Mouse (Mus musculus) cerebellum, postnatal 36 days (tissue): ENCODE measurements around the gene Aplp1.
A peak's percentile ranks its signal among the peaks of the same experiment; 100 is the strongest.
"Not testable (repeated sequence)": the region's sequence is repeated elsewhere in the genome, so short reads cannot be mapped to it uniquely, and the experiment has no call there.

Source experiments
- DNase-seq, 2 experiments: peaks; one replicate each; pipeline ENCODE4 v3.0.0; 2021 to 2022; ENCODE audit warnings: mixed read lengths in 2 of 2

Gene Aplp1

GRCm38 (mm10) chr7:30444971-30445751 lies at the start of gene Aplp1:
Gene Aplp1 (minus strand): TSS chr7:30445535.
- DNase-seq: peak; percentile 73 to 84

- no peak for DNase-seq
Measured at GRCm38 (mm10) chr7:30493401-30493931, 48.1 kb upstream of the Aplp1 start, which contains the start of gene Prodh2. Gene Prodh2 (plus strand): TSS chr7:30493622.

GRCm38 (mm10) chr7:30492765-30493164 lies 47.4 kb upstream of the Aplp1 start:
- DNase-seq: peak; percentile 88 to 93

- no peak for DNase-seq
Measured at GRCm38 (mm10) chr7:30490957-30491307, 45.6 kb upstream of the Aplp1 start.

- DNase-seq: peak; percentile 58 to 64
Measured at GRCm38 (mm10) chr7:30490251-30490956, 45.1 kb upstream of the Aplp1 start.

- no peak for DNase-seq
Measured at GRCm38 (mm10) chr7:30484250-30484649, 38.9 kb upstream of the Aplp1 start.

GRCm38 (mm10) chr7:30477415-30478381 lies 32.4 kb upstream of the Aplp1 start:
- peak; percentile 24 to 29 for DNase-seq

GRCm38 (mm10) chr7:30476136-30476535 lies 30.8 kb upstream of the Aplp1 start:
- not testable (repeated sequence) for DNase-seq

- no peak for DNase-seq
Measured at GRCm38 (mm10) chr7:30474999-30475398, 29.7 kb upstream of the Aplp1 start.

- DNase-seq: peak; percentile 29 to 30
Measured at GRCm38 (mm10) chr7:30472411-30472810, 27.1 kb upstream of the Aplp1 start.

GRCm38 (mm10) chr7:30464816-30465300 lies 19.5 kb upstream of the Aplp1 start:
- DNase-seq: no peak

- DNase-seq: no peak
Measured at GRCm38 (mm10) chr7:30463996-30464395, 18.7 kb upstream of the Aplp1 start.

- no peak for DNase-seq
Measured at GRCm38 (mm10) chr7:30463568-30463967, 18.2 kb upstream of the Aplp1 start.

- DNase-seq: no peak
Measured at GRCm38 (mm10) chr7:30459484-30459883, 14.1 kb upstream of the Aplp1 start.

- DNase-seq: no peak
Measured at GRCm38 (mm10) chr7:30457629-30458330, 12.4 kb upstream of the Aplp1 start, which contains the start of the genes Kirrel2 and Nphs1. Gene Kirrel2 (minus strand): TSS chr7:30457690. Gene Nphs1 (plus strand): TSS chr7:30458315.

- no peak for DNase-seq
Measured at GRCm38 (mm10) chr7:30456911-30457628, 11.7 kb upstream of the Aplp1 start.

- no peak for DNase-seq
Measured at GRCm38 (mm10) chr7:30456487-30456886, 11.2 kb upstream of the Aplp1 start.

GRCm38 (mm10) chr7:30454259-30454658 lies 8.9 kb upstream of the Aplp1 start:
- DNase-seq: no peak

GRCm38 (mm10) chr7:30453766-30454165 lies 8.4 kb upstream of the Aplp1 start:
- DNase-seq: no peak

- DNase-seq: no peak
Measured at GRCm38 (mm10) chr7:30453327-30453726, 8.0 kb upstream of the Aplp1 start.

- no peak for DNase-seq
Measured at GRCm38 (mm10) chr7:30450241-30450640, 4.9 kb upstream of the Aplp1 start.
